Mouse (Mus musculus) embryonic facial prominence, embryonic 15.5 days (tissue): ENCODE measurements around the gene Inca1. TPM values are rescaled to one million over a fixed set of nuclear protein-coding genes. Genes with fewer than 3 reads are reported as not detected.

Source experiments
- ATAC-seq: fragments of 200-750 bp; cut with Nextera tagmentation; 2 replicates; pipeline ENCODE4 v1.8.0; 2017; ENCODE audit warnings: low read depth, moderate TSS enrichment; ENCODE audit not compliant: insufficient number of reproducible peaks, low FRiP score, low TSS enrichment
- H3K27ac ChIP-seq: fragments of 300-500 bp; sonication (generic); replicated peaks from 2 replicates; pipeline ENCODE4 v1.5.1; 2015; ENCODE audit warnings: mild to moderate bottlenecking, inconsistent platforms
- H3K27me3 ChIP-seq: fragments of 300-500 bp; sonication (generic); 2 replicates; pipeline ENCODE4 v1.6.1; 2015; ENCODE audit warnings: inconsistent platforms
- H3K36me3 ChIP-seq: fragments of 300-500 bp; sonication (generic); 2 replicates; pipeline ENCODE4 v1.6.1; 2015; ENCODE audit warnings: mild to moderate bottlenecking, inconsistent platforms
- H3K4me1 ChIP-seq: fragments of 300-500 bp; sonication (generic); 2 replicates; pipeline ENCODE4 v1.6.1; 2015; ENCODE audit warnings: inconsistent platforms
- H3K4me2 ChIP-seq: fragments of 300-500 bp; sonication (generic); replicated peaks from 2 replicates; pipeline ENCODE4 v1.6.1; 2015; ENCODE audit warnings: mild to moderate bottlenecking, inconsistent platforms
- H3K4me3 ChIP-seq: fragments of 300-500 bp; sonication (generic); replicated peaks from 2 replicates; pipeline ENCODE4 v1.5.1; 2015; ENCODE audit warnings: mild to moderate bottlenecking, inconsistent platforms
- H3K9ac ChIP-seq: fragments of 300-500 bp; sonication (generic); 2 replicates; pipeline ENCODE4 v1.6.1; 2015; ENCODE audit warnings: inconsistent platforms
- H3K9me3 ChIP-seq: fragments of 300-500 bp; sonication (generic); replicated peaks from 2 replicates; pipeline ENCODE4 v1.6.1; 2016; ENCODE audit warnings: inconsistent platforms
- WGBS: fragments of 180-500 bp; shearing (Covaris S2); methylation state at CpG from one replicate; pipeline ENCODE4 v1.1.7; 2015; 5-methylcytosine and 5-hydroxymethylcytosine counted together
- polyA plus RNA-seq: library from polyadenylated mRNA; unstranded; fragments of >200 nt; fragmentation: Nextera tagmentation; extraction: Ambion mirVana; gene quantifications from 2 replicates; pipeline ENCODE4 v1.2.1, GENCODE M21; 2015

Gene Inca1
- polyA plus RNA-seq, 1 experiment from 2014 or later, result 1.6 TPM

- Histone ChIP-seq H3K4me2 (0 out of 2 replicates have a peak overlapping the region, but pooled peaks have one; percentile 8), H3K4me3 (peak overlapping the region; percentile 7; the same call in 1 of the 2 replicates), H3K27me3 (no peaks in the 10 kb centered on the region), H3K36me3 (peaks cover 38% of the 10 kb centered on the region), H3K4me1 (peaks cover 59% of the 10 kb centered on the region), H3K9me3 (no peaks in the 10 kb centered on the region), H3K9ac (no peak overlapping the region), H3K27ac (peak overlapping the region; percentile 69)
- 70% methylated on average over 12 of the region's 12 CpGs for WGBS
- no peak for ATAC-seq
These were observed 49.4 kb downstream of the Inca1 start for GRCm38 (mm10) chr11:70650322-70651175.

- Histone ChIP-seq H3K4me1 (peaks cover 64% of the 10 kb centered on the region), H3K27me3 (no peaks in the 10 kb centered on the region), H3K36me3 (peaks cover 51% of the 10 kb centered on the region), H3K27ac (0 out of 2 replicates have a peak overlapping the region, but pooled peaks have one; percentile 11), H3K9ac (0 out of 2 replicates have a peak overlapping the region, but pooled peaks have one; percentile 5), H3K4me2 (no peak overlapping the region), H3K4me3 (no peak overlapping the region; the same call in 1 of the 2 replicates), H3K9me3 (no peaks in the 10 kb centered on the region)
- no peak for ATAC-seq
- 77% methylated on average over 8 of the region's 8 CpGs for WGBS
These were observed 50.7 kb downstream of the Inca1 start for GRCm38 (mm10) chr11:70649185-70649734.

- Histone ChIP-seq H3K27me3 (no peaks in the 10 kb centered on the region), H3K4me1 (peaks cover 64% of the 10 kb centered on the region), H3K9me3 (no peaks in the 10 kb centered on the region), H3K4me2 (peak overlapping the region; percentile 82), H3K36me3 (peaks cover 58% of the 10 kb centered on the region), H3K9ac (peak overlapping the region; percentile 89; the same call in 1 of the 2 replicates), H3K4me3 (peak overlapping the region; percentile 74), H3K27ac (no peak overlapping the region)
- no peak for ATAC-seq
- WGBS, result 81% methylated on average over 4 of the region's 4 CpGs
These were observed 51.4 kb downstream of the Inca1 start for GRCm38 (mm10) chr11:70648512-70648911.

GRCm38 (mm10) chr11:70647716-70648420 is 52.1 kb downstream of the Inca1 start:
- Histone ChIP-seq H3K4me2 (peak overlapping the region; percentile 82), H3K4me1 (peaks cover 62% of the 10 kb centered on the region)

GRCm38 (mm10) chr11:70646691-70647650 is 53.0 kb downstream of the Inca1 start, which contains the start of the genes Rnf167 and Slc25a11:
Gene Rnf167 (plus strand): TSS chr11:70647235.
Gene Slc25a11 (minus strand): TSS chr11:70647479.
- peaks cover 57% of the 10 kb centered on the region for H3K36me3 ChIP-seq
- H3K27ac ChIP-seq, result peak within 1 kb of the TSS; percentile 99
- no peaks in the 10 kb centered on the region for H3K27me3 ChIP-seq
- H3K4me2 ChIP-seq, result peak within 1 kb of the TSS; percentile 82
- H3K4me3 ChIP-seq, result peak within 1 kb of the TSS; percentile 74
- ATAC-seq, result peak; percentile 88
- H3K4me1 ChIP-seq, result peaks cover 53% of the 10 kb centered on the region
- H3K9me3 ChIP-seq, result no peaks in the 10 kb centered on the region
- WGBS, result under 1% methylated on average over 63 of the region's 63 CpGs
- peak within 1 kb of the TSS; percentile 93 for H3K9ac ChIP-seq

More at GRCm38 (mm10) chr11:70647716-70648420, 52.1 kb downstream of the Inca1 start:
- Histone ChIP-seq H3K27me3 (no peaks in the 10 kb centered on the region), H3K9me3 (no peaks in the 10 kb centered on the region), H3K27ac (peak overlapping the region; percentile 99), H3K4me3 (peak overlapping the region; percentile 74), H3K9ac (peak overlapping the region; percentile 89), H3K36me3 (peaks cover 64% of the 10 kb centered on the region)
- ATAC-seq, result peak; percentile 8; the same call in 1 of the 2 replicates
- 3% methylated on average over 28 of the region's 28 CpGs for WGBS

GRCm38 (mm10) chr11:70646259-70646555 is 53.7 kb downstream of the Inca1 start:
- peaks cover 52% of the 10 kb centered on the region for H3K36me3 ChIP-seq
- WGBS, result 19% methylated on average over 3 of the region's 3 CpGs
- H3K4me2 ChIP-seq, result peak overlapping the region; percentile 74
- H3K27me3 ChIP-seq, result no peaks in the 10 kb centered on the region
- H3K9ac ChIP-seq, result peak overlapping the region; percentile 93
- H3K9me3 ChIP-seq, result no peaks in the 10 kb centered on the region
- peaks cover 46% of the 10 kb centered on the region for H3K4me1 ChIP-seq
- H3K27ac ChIP-seq, result peak overlapping the region; percentile 99
- no peak for ATAC-seq
- H3K4me3 ChIP-seq, result peak overlapping the region; percentile 74

- no peaks in the 10 kb centered on the region for H3K27me3 ChIP-seq
- H3K9me3 ChIP-seq, result no peaks in the 10 kb centered on the region
- H3K4me2 ChIP-seq, result peak overlapping the region; percentile 74
- WGBS, result 89% methylated on average over 12 of the region's 12 CpGs
- H3K4me1 ChIP-seq, result peaks cover 40% of the 10 kb centered on the region
- H3K4me3 ChIP-seq, result peak overlapping the region; percentile 74
- peak overlapping the region; percentile 99 for H3K27ac ChIP-seq
- peak overlapping the region; percentile 93 for H3K9ac ChIP-seq
- ATAC-seq, result no peak
- peaks cover 47% of the 10 kb centered on the region for H3K36me3 ChIP-seq
These were observed 54.3 kb downstream of the Inca1 start for GRCm38 (mm10) chr11:70645461-70646258.

- 93% methylated on average over 8 of the region's 8 CpGs for WGBS
- Histone ChIP-seq H3K36me3 (peaks cover 36% of the 10 kb centered on the region), H3K9ac (no peak overlapping the region), H3K27ac (no peak overlapping the region; the same call in 1 of the 2 replicates), H3K27me3 (no peaks in the 10 kb centered on the region), H3K4me2 (no peak overlapping the region), H3K4me1 (peaks cover 34% of the 10 kb centered on the region), H3K9me3 (no peaks in the 10 kb centered on the region), H3K4me3 (no peak overlapping the region)
- ATAC-seq, result no peak
These were observed 55.3 kb downstream of the Inca1 start for GRCm38 (mm10) chr11:70644564-70645103.

GRCm38 (mm10) chr11:70643051-70643450 is 56.9 kb downstream of the Inca1 start:
- Histone ChIP-seq H3K27me3 (no peaks in the 10 kb centered on the region), H3K9me3 (no peaks in the 10 kb centered on the region), H3K36me3 (peaks cover 28% of the 10 kb centered on the region), H3K4me1 (peaks cover 18% of the 10 kb centered on the region), H3K4me2 (no peak overlapping the region), H3K4me3 (no peak overlapping the region), H3K9ac (no peak overlapping the region), H3K27ac (no peak overlapping the region)
- ATAC-seq, result no peak
- WGBS, result 90% methylated on average over 6 of the region's 6 CpGs
